Mouse (Mus musculus): ENCODE results near the gene Padi4. TPM values are rescaled to one million over a fixed set of nuclear protein-coding genes. Genes with fewer than 3 reads are reported as not detected.

The Padi4 gene
- polyA plus RNA-seq, 1 experiment from 2014 or later = 0.08 TPM

GRCm38 (mm10) chr4:140709617-140710016 lies 64.4 kb downstream of the Padi4 start:
- no peaks in the 10 kb centered on the region for H3K9me3 ChIP-seq
- no peak for ATAC-seq (ENCODE audit: low read depth)
- H3K27ac ChIP-seq (replicated peaks) = 0 out of 2 replicates have a peak overlapping the region, but pooled peaks have one; percentile 23
- H3K4me2 ChIP-seq = no peak overlapping the region
- H3K27me3 ChIP-seq = no peaks in the 10 kb centered on the region
- no peak overlapping the region for H3K9ac ChIP-seq
- WGBS = 84% methylated on average over 10 of the region's 10 CpGs
- H3K4me3 ChIP-seq = no peak overlapping the region
- H3K4me1 ChIP-seq (replicated peaks) = peaks cover 86% of the 10 kb centered on the region
- H3K36me3 ChIP-seq = peaks cover 94% of the 10 kb centered on the region

GRCm38 (mm10) chr4:140709111-140709510 lies 64.9 kb downstream of the Padi4 start:
- peak overlapping the region; percentile 50 for H3K27ac ChIP-seq (replicated peaks)
- no peak overlapping the region for H3K4me2 ChIP-seq
- peaks cover 92% of the 10 kb centered on the region for H3K36me3 ChIP-seq
- peaks cover 86% of the 10 kb centered on the region for H3K4me1 ChIP-seq (replicated peaks)
- H3K9me3 ChIP-seq = no peaks in the 10 kb centered on the region
- 76% methylated on average over 7 of the region's 7 CpGs for WGBS
- no peak overlapping the region for H3K4me3 ChIP-seq
- H3K9ac ChIP-seq = peak overlapping the region; percentile 13; the same call in 1 of the 2 replicates
- no peaks in the 10 kb centered on the region for H3K27me3 ChIP-seq
- no peak for ATAC-seq (ENCODE audit: low read depth)

- Histone ChIP-seq H3K4me1 (replicated peaks) (peaks cover 87% of the 10 kb centered on the region), H3K9ac (peak overlapping the region; percentile 52; the same call in 1 of the 2 replicates), H3K4me3 (no peak overlapping the region), H3K27me3 (no peaks in the 10 kb centered on the region), H3K9me3 (no peaks in the 10 kb centered on the region), H3K36me3 (peaks cover 86% of the 10 kb centered on the region), H3K4me2 (no peak overlapping the region), H3K27ac (replicated peaks) (peak overlapping the region; percentile 50)
- 81% methylated on average over 18 of the region's 18 CpGs for WGBS
- ATAC-seq (ENCODE audit: low read depth) = no peak
These were observed 65.6 kb downstream of the Padi4 start for GRCm38 (mm10) chr4:140708297-140708927.

DNA sequence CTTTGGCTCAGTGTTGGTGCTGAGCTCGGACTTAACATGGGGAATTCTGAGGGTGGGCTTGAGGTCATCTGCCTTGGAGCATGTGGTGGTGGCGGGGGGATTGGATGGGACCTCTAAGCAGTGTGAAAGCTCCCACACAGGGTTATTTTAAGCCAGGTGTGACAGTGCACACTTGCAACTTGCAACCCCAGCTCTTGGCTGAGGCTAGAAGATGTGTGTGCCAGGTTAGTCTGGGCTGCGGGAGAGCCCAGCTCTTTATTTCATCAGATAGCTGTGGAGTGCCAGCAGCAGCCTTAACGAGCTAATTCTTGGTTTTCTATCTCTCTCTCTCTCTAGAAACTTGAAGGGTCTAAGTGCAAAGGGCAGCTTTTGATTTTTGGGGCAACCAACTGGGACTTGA lies 66.4 kb downstream of the Padi4 start:
- ATAC-seq (ENCODE audit: low read depth) = no peak
- peak overlapping the region; percentile 52; the same call in 1 of the 2 replicates for H3K9ac ChIP-seq
- 84% methylated on average over 4 of the region's 4 CpGs for WGBS
- no peak overlapping the region for H3K4me3 ChIP-seq
- H3K4me2 ChIP-seq = no peak overlapping the region
- H3K36me3 ChIP-seq = peaks cover 78% of the 10 kb centered on the region
- peaks cover 85% of the 10 kb centered on the region for H3K4me1 ChIP-seq (replicated peaks)
- no peaks in the 10 kb centered on the region for H3K9me3 ChIP-seq
- no peaks in the 10 kb centered on the region for H3K27me3 ChIP-seq
- H3K27ac ChIP-seq (replicated peaks) = 0 out of 2 replicates have a peak overlapping the region, but pooled peaks have one; percentile 13

DNA sequence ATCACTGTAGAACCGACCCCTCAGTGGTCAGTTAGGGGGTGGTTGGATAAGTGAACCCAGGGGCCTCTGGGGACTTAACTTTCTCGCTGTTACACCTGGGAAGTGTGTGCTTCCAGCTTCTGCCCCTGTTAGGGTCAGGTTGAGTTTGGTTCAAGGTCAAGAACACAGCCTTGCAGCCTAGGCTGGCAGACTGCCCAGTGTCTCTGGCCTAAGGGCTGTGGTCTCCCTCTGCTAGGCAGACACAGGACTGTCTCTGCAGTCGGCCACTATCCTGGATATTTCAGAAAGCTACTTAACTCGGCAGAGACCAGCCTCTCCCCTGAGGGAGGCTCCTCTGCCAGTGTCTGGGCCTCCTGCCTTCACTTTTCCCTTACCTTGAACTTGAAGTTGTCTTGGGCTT lies 69.9 kb downstream of the Padi4 start:
- Histone ChIP-seq H3K27me3 (peaks cover 15% of the 10 kb centered on the region), H3K4me3 (peak overlapping the region; percentile 96), H3K36me3 (peaks cover 44% of the 10 kb centered on the region), H3K4me1 (replicated peaks) (peaks cover 83% of the 10 kb centered on the region), H3K4me2 (peak overlapping the region; percentile 92), H3K27ac (replicated peaks) (peak overlapping the region; percentile 98), H3K9ac (peak overlapping the region; percentile 98), H3K9me3 (no peaks in the 10 kb centered on the region)
- 34% methylated on average over 4 of the region's 4 CpGs for WGBS
- no peak for ATAC-seq (ENCODE audit: low read depth)

GRCm38 (mm10) chr4:140703636-140704035 lies 70.4 kb downstream of the Padi4 start:
- peaks cover 20% of the 10 kb centered on the region for H3K27me3 ChIP-seq
- peak overlapping the region; percentile 98 for H3K27ac ChIP-seq (replicated peaks)
- peak overlapping the region; percentile 96 for H3K4me3 ChIP-seq
- peak overlapping the region; percentile 92 for H3K4me2 ChIP-seq
- H3K4me1 ChIP-seq (replicated peaks) = peaks cover 80% of the 10 kb centered on the region
- no peaks in the 10 kb centered on the region for H3K9me3 ChIP-seq
- peak overlapping the region; percentile 98 for H3K9ac ChIP-seq
- peaks cover 39% of the 10 kb centered on the region for H3K36me3 ChIP-seq
- 7% methylated on average over 8 of the region's 8 CpGs for WGBS
- 0 out of 2 replicates have a peak, but pooled peaks have one; percentile 6 for ATAC-seq (ENCODE audit: low read depth)

GRCm38 (mm10) chr4:140702611-140703327 lies 71.3 kb downstream of the Padi4 start:
- peak overlapping the region; percentile 96 for H3K4me3 ChIP-seq
- peak overlapping the region; percentile 98 for H3K27ac ChIP-seq (replicated peaks)
- peak; percentile 72 for ATAC-seq (ENCODE audit: low read depth)
- under 1% methylated on average over 34 of the region's 68 CpGs for WGBS
- H3K9ac ChIP-seq = peak overlapping the region; percentile 98
- H3K4me2 ChIP-seq = peak overlapping the region; percentile 92
- H3K36me3 ChIP-seq = peaks cover 30% of the 10 kb centered on the region
- no peaks in the 10 kb centered on the region for H3K9me3 ChIP-seq
- H3K27me3 ChIP-seq = peaks cover 29% of the 10 kb centered on the region
- H3K4me1 ChIP-seq (replicated peaks) = peaks cover 71% of the 10 kb centered on the region

- under 1% methylated on average over 67 of the region's 107 CpGs for WGBS
- ATAC-seq (ENCODE audit: low read depth) = peak; percentile 28
- Histone ChIP-seq H3K27me3 (peaks cover 29% of the 10 kb centered on the region), H3K9me3 (no peaks in the 10 kb centered on the region), H3K4me3 (peak overlapping the region; percentile 96), H3K27ac (replicated peaks) (peak overlapping the region; percentile 98), H3K4me1 (replicated peaks) (peaks cover 63% of the 10 kb centered on the region), H3K9ac (peak overlapping the region; percentile 98), H3K36me3 (peaks cover 25% of the 10 kb centered on the region), H3K4me2 (peak overlapping the region; percentile 92)
These were observed 72.1 kb downstream of the Padi4 start for GRCm38 (mm10) chr4:140701716-140702561.

- WGBS = 1% methylated on average over 58 of the region's 61 CpGs
- Histone ChIP-seq H3K9me3 (no peaks in the 10 kb centered on the region), H3K4me3 (peak overlapping the region; percentile 96), H3K4me1 (replicated peaks) (peaks cover 56% of the 10 kb centered on the region), H3K4me2 (peak overlapping the region; percentile 92), H3K9ac (peak overlapping the region; percentile 98), H3K36me3 (peaks cover 17% of the 10 kb centered on the region), H3K27ac (replicated peaks) (peak overlapping the region; percentile 98), H3K27me3 (peaks cover 29% of the 10 kb centered on the region)
- peak; percentile 69 for ATAC-seq (ENCODE audit: low read depth)
These were observed 72.9 kb downstream of the Padi4 start for GRCm38 (mm10) chr4:140701049-140701715.

- Histone ChIP-seq H3K4me3 (peak within 1 kb of the TSS; percentile 96), H3K4me1 (replicated peaks) (peaks cover 48% of the 10 kb centered on the region), H3K27ac (replicated peaks) (peak within 1 kb of the TSS; percentile 98), H3K9me3 (no peaks in the 10 kb centered on the region), H3K4me2 (peak within 1 kb of the TSS; percentile 92), H3K36me3 (0 out of 2 replicates have a peak, but pooled peaks cover 10% of the 10 kb centered on the region), H3K27me3 (peaks cover 29% of the 10 kb centered on the region), H3K9ac (peak within 1 kb of the TSS; percentile 98)
- ATAC-seq (ENCODE audit: low read depth) = no peak
- 8% methylated on average over 20 of the region's 20 CpGs for WGBS
These were observed 73.6 kb downstream of the Padi4 start, which contains the start of gene Rcc2 for GRCm38 (mm10) chr4:140700269-140701018. Rcc2 (plus strand) TSS chr4:140700541.
